Mouse (Mus musculus) B cell, adult 2 months (primary cell): ENCODE results near the gene Htr1f.

Experiments used
- DNase-seq, 2 experiments: peaks; one replicate each; pipeline ENCODE4 v3.0.0; 2022

Gene Htr1f

GRCm38 (mm10) chr16:64961690-64962089, 144.0 kb downstream of the Htr1f start:
- DNase-seq = no peak

- DNase-seq = peak; percentile 26 to 31
These were observed 163.9 kb downstream of the Htr1f start for GRCm38 (mm10) chr16:64941646-64942195.

- DNase-seq = no peak
These were observed 170.9 kb downstream of the Htr1f start for GRCm38 (mm10) chr16:64934793-64935192.

GRCm38 (mm10) chr16:64934011-64934410, 171.6 kb downstream of the Htr1f start:
- no peak for DNase-seq

- DNase-seq = no peak
These were observed 182.2 kb downstream of the Htr1f start for GRCm38 (mm10) chr16:64923500-64923899.

GRCm38 (mm10) chr16:64908747-64909146, 196.9 kb downstream of the Htr1f start:
- DNase-seq = no peak

- DNase-seq = peak; percentile 7 to 14
These were observed 198.5 kb downstream of the Htr1f start for GRCm38 (mm10) chr16:64907112-64907511.

- DNase-seq = no peak
These were observed 202.3 kb downstream of the Htr1f start for GRCm38 (mm10) chr16:64903328-64903727.

GRCm38 (mm10) chr16:64899084-64899483, 206.6 kb downstream of the Htr1f start:
- peak; percentile 53 to 56 for DNase-seq

- DNase-seq = no peak
These were observed 216.2 kb downstream of the Htr1f start for GRCm38 (mm10) chr16:64889496-64889895.

GRCm38 (mm10) chr16:64885547-64885946, 220.1 kb downstream of the Htr1f start:
- no peak for DNase-seq

- no peak for DNase-seq
These were observed 220.5 kb downstream of the Htr1f start for GRCm38 (mm10) chr16:64885142-64885541.

GRCm38 (mm10) chr16:64884420-64884838, 221.2 kb downstream of the Htr1f start:
- peak; percentile 11 to 27 for DNase-seq

GRCm38 (mm10) chr16:64883896-64884295, 221.8 kb downstream of the Htr1f start:
- DNase-seq = peak; percentile 27 to 31

GRCm38 (mm10) chr16:64881442-64881841, 224.2 kb downstream of the Htr1f start:
- DNase-seq = no peak

GRCm38 (mm10) chr16:64880986-64881385, 224.7 kb downstream of the Htr1f start:
- no peak for DNase-seq

GRCm38 (mm10) chr16:64879735-64880134, 225.9 kb downstream of the Htr1f start:
- no peak for DNase-seq

- DNase-seq = no peak
These were observed 227.0 kb downstream of the Htr1f start for GRCm38 (mm10) chr16:64878611-64879132.

- no peak for DNase-seq
These were observed 228.3 kb downstream of the Htr1f start for GRCm38 (mm10) chr16:64877314-64877713.

GRCm38 (mm10) chr16:64876631-64877265, 228.9 kb downstream of the Htr1f start:
- DNase-seq = peak; percentile 37 to 42

GRCm38 (mm10) chr16:64875822-64876221, 229.8 kb downstream of the Htr1f start:
- DNase-seq = no peak

- no peak for DNase-seq
These were observed 230.3 kb downstream of the Htr1f start for GRCm38 (mm10) chr16:64875384-64875783.
